Mouse (Mus musculus) adrenal gland, postnatal 25 days (tissue): ENCODE results near the gene St3gal2. TPM values are rescaled to one million over a fixed set of nuclear protein-coding genes. Genes with fewer than 3 reads are reported as not detected.
"Not testable (repeated sequence)": the region's sequence is repeated elsewhere in the genome, so short reads cannot be mapped to it uniquely, and the experiment has no call there.

Experiments used
- DNase-seq: peaks from one replicate; pipeline ENCODE4 v3.0.0; 2021; ENCODE audit warnings: mixed read lengths
- microRNA-seq, 2 experiments: library from miRNA; unstranded; fragments of <30 nt; microRNA quantifications; one replicate each; pipeline ENCODE4 v1.2.0; 2021
- total RNA-seq: library from RNA; stranded (reverse); gene quantifications from 2 replicates; pipeline ENCODE4 v1.2.3, GENCODE M21; 2021

The St3gal2 gene
- total RNA-seq, 1 experiment from 2014 or later, result 20.4 TPM

DNA sequence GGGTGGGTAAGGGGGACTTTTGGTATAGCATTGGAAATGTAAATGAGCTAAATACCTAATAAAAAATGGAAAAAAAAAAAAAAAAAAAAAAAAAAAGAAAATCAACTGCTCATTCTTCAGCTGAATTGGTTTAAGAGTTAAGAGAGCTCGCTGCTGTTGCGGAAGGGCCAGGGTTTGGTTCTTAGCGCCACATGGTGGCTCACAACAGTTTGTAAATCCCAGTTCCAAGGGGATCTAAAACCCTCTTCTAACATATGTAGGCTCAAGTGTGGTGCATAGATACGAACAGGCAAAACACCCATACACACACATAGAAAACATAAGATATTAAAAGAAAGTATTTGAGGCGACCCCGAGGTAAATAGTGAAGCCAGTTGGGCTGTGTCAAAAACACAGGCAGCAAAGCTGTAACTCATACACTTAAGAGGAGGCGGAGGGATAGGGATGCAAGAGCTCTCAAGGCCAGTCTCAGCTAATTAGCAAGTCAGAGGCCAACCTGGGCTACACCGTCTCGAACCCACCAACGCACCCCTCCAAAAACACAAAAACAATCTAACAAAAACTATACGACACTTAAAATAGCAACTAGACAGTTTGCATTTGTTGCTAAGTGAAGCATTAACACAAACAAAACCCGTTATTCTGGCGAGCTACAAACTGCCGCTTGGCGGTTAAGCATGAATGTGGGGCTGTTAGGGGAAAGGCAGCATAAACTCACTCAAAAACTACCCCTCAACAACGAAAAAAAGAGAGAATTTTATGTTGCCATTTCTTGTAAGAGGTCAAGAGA is 77.1 kb downstream of the St3gal2 start:
- no peak for DNase-seq

DNA sequence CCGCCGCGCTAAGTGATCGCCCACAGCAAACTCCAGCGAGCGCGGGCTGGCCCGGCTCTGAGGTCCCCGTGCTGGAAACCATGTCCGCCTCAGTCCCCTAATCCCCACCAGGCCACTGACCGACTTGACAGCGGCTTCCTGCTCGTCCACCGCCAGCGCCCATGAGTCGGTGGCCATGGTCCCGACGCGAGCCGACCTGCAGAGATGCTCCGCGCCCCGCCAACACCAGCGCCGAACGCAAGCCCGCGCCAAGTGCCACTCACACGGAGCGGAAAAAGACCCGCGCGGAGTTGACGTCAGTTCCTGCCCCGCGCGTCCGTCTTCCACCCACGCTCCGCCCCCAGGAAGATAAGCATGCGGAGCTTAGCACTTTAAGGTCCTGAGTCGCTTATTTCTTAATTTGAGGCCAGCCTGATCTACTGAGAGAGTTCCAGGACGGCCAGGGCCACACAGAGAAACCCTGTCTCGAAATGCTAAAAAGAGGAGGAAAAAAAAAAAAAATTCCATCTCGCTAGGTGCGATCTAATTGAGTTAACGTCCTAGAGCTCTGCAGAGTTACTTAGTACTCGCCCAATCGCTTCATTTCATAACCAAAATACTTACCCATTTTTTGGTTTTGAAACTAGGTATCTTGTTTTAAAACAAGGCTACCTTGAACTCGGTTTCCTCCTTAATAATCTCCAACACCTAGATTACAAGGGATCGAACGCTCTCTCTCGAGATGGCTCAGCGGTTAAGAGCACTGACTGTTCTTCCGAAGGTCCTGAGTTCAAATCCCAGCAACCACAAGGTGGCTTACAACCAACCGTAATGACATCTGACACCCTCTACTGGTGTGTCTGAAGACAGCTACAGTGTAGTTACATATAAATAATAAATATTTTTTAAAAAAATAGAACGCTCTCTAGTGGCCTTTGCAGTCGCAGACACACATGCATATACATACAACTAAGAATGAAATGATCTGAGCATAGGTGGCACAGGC is 78.1 kb downstream of the St3gal2 start, which contains the start of gene Ddx19a:
Ddx19a (minus strand) TSS at position 254 of the 985 bp plus-strand sequence.
- peak; percentile 88 for DNase-seq

DNA sequence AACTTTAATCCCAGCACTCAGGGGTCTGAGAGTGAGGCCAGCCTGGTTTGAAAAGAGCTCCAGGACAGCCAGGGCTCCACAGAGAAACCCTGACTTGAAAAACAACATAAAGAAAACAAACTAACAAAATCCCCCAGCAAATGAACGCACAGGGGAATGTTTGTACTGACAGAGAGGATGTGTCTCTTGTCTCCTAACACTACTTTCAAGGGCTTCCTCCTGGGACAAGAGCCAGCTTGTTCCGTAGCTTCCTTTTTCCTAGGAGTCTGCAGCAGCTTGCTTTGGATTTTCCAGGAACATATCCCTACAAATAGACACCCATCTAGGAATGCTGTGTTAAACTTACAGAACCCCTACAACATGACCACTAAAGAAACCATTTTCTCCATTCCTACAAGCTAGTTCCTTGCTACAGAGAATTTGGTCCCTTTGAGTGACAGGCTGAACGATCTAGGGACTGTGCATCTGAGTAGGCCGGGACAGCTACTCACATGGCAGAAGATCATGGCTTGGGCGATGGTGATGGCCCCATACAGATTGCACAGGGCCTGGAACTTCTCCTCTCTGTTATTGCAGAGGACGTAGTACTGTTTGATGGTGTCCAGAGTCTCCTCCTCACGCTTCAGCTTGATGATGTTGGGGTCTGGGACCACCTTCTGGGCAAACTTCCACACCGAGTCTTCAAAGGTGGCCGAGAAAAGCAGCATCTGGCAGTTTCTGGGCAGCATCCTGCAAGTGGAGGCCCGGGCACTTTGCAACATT is 90.7 kb downstream of the St3gal2 start:
- DNase-seq, result not testable (repeated sequence)

Small RNAs within 50 kb of the gene (microRNA-seq; reads per million reads assigned to microRNA genes)
- 0.36 to 1.0 reads per million in 2 experiments for gene Mir3473d

Other genes with a start within 250 kb of the St3gal2 start
- gene Mtss1l, start 198.4 kb upstream of the St3gal2 start, total RNA-seq, result 23.9 and 27.7 TPM in 2 replicates
- 21.6 and 38.6 TPM in 2 replicates for gene Il34, start 114.0 kb upstream of the St3gal2 start, total RNA-seq
- 75.8 and 100 TPM in 2 replicates for gene Cog4, start 73.3 kb upstream of the St3gal2 start, total RNA-seq
- gene Sf3b3, start 73.1 kb upstream of the St3gal2 start, total RNA-seq, result 81.6 and 86.5 TPM in 2 replicates
- gene Fuk, start 17.4 kb upstream of the St3gal2 start, total RNA-seq, result 10.5 and 12.0 TPM in 2 replicates
- gene Ddx19a, start 77.9 kb downstream of the St3gal2 start, total RNA-seq, result 39.5 and 50.9 TPM in 2 replicates
- 9.3 and 12.4 TPM in 2 replicates for gene Ddx19b, start 111.8 kb downstream of the St3gal2 start, total RNA-seq
- 163 and 173 TPM in 2 replicates for gene Aars, start 113.2 kb downstream of the St3gal2 start, total RNA-seq
- not detected in 2 replicates for gene Exosc6, start 136.4 kb downstream of the St3gal2 start, total RNA-seq
- not detected in 2 replicates for gene Clec18a, start 172.5 kb downstream of the St3gal2 start, total RNA-seq
- gene Pdpr, start 174.7 kb downstream of the St3gal2 start, total RNA-seq, result 33.4 and 43.5 TPM in 2 replicates